Mouse (Mus musculus) hindbrain, embryonic 15.5 days (tissue): ENCODE data around the gene Hivep3. TPM values are rescaled to one million over a fixed set of nuclear protein-coding genes. Genes with fewer than 3 reads are reported as not detected.
A peak's percentile ranks its signal among the peaks of the same experiment; 100 is the strongest.

Experiments
- ATAC-seq: fragments of 200-750 bp; cut with Nextera tagmentation; 2 replicates; pipeline ENCODE4 v1.8.0; 2017; ENCODE audit warnings: low read depth, moderate number of reproducible peaks, moderate TSS enrichment; ENCODE audit not compliant: low FRiP score
- H3K27ac ChIP-seq: fragments of 300-500 bp; sonication (generic); replicated peaks from 2 replicates; pipeline ENCODE4 v1.5.1; 2015; ENCODE audit warnings: mild to moderate bottlenecking, inconsistent platforms
- H3K27me3 ChIP-seq: fragments of 300-500 bp; sonication (generic); 2 replicates; pipeline ENCODE4 v1.6.1; 2015; ENCODE audit warnings: control low read depth, inconsistent platforms
- H3K36me3 ChIP-seq: fragments of 300-500 bp; sonication (generic); 2 replicates; pipeline ENCODE4 v1.6.1; 2015; ENCODE audit warnings: control low read depth, inconsistent platforms
- H3K4me1 ChIP-seq: fragments of 300-500 bp; sonication (generic); replicated peaks from 2 replicates; pipeline ENCODE4 v1.6.1; 2015; ENCODE audit warnings: control low read depth, inconsistent platforms
- H3K4me2 ChIP-seq: fragments of 300-500 bp; sonication (generic); 2 replicates; pipeline ENCODE4 v1.6.1; 2015; ENCODE audit warnings: moderate library complexity, mild to moderate bottlenecking, inconsistent platforms
- H3K4me3 ChIP-seq: fragments of 300-500 bp; sonication (generic); 2 replicates; pipeline ENCODE4 v1.5.1; 2015; ENCODE audit warnings: mild to moderate bottlenecking, inconsistent platforms
- H3K9ac ChIP-seq: fragments of 300-500 bp; sonication (generic); 2 replicates; pipeline ENCODE4 v1.6.1; 2015; ENCODE audit warnings: inconsistent platforms
- H3K9me3 ChIP-seq: fragments of 300-500 bp; sonication (generic); 2 replicates; pipeline ENCODE4 v1.6.1; 2016; ENCODE audit warnings: control low read depth, inconsistent platforms
- whole genome bisulfite sequencing: fragments of 180-500 bp; shearing (Covaris S2); methylation state at CpG from one replicate; pipeline ENCODE4 v1.1.7; 2015; 5-methylcytosine and 5-hydroxymethylcytosine counted together
- polyA plus RNA-seq: library from polyadenylated mRNA; unstranded; fragments of >200 nt; fragmentation: Nextera tagmentation; extraction: Ambion mirVana; gene quantifications from 2 replicates; pipeline ENCODE4 v1.2.1, GENCODE M21; 2015

Hivep3 gene
- polyA plus RNA-seq, 1 experiment from 2014 or later: 16.5 TPM

DNA sequence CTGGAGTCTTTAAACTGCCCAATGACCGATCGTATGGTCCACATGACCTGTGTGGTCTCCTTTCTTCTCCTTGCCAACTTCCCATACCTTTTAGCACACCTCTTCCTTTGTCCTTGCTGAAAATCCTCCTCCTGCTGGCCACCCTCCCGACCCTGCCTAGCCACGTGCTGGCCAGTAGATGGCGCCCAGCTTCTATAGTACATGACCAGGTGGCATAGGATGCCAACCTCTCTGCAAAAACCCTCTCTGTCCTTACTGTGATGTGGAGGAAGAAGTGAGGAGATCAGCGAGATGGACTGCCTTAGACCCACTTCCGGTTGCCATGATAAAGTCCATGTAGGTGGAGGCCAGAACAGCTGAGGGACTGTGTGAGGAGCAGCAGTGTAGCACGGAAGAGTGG, 386.7 kb downstream of the Hivep3 start:
- 37% methylated on average over 8 of the region's 8 CpGs for WGBS
- H3K4me1 ChIP-seq: no peaks in the 10 kb centered on the region
- no peak overlapping the region for H3K4me2 ChIP-seq
- no peak overlapping the region for H3K27ac ChIP-seq
- no peaks in the 10 kb centered on the region for H3K27me3 ChIP-seq
- peak; percentile 58; the same call in 1 of the 2 replicates for ATAC-seq
- H3K36me3 ChIP-seq: no peaks in the 10 kb centered on the region
- no peaks in the 10 kb centered on the region for H3K9me3 ChIP-seq
- no peak overlapping the region for H3K4me3 ChIP-seq
- no peak overlapping the region for H3K9ac ChIP-seq

DNA sequence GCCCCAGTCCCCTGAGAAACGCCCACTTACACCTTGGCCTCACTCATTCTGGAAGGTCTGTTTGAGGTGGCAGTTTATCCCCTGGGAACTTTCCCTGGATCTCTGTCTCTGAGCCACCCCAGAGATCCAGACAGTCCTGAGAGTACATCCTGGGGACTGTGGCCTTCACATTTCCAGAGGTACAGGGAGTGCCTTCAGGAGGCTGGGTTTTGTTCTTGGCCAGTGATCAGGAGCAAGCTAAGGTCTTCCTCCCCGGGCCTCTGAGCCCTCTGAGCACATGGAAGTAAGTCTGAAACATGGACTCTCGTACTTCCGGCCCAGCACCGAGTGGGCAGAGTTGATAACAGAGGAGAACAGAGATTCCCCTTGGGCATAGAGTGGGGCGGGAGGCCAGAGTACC, 391.1 kb downstream of the Hivep3 start:
- 86% methylated on average over 6 of the region's 6 CpGs for WGBS
- no peak overlapping the region for H3K4me2 ChIP-seq
- ATAC-seq: no peak
- no peaks in the 10 kb centered on the region for H3K9me3 ChIP-seq
- no peak overlapping the region for H3K27ac ChIP-seq
- no peaks in the 10 kb centered on the region for H3K27me3 ChIP-seq
- H3K9ac ChIP-seq: no peak overlapping the region
- no peaks in the 10 kb centered on the region for H3K36me3 ChIP-seq
- H3K4me3 ChIP-seq: no peak overlapping the region
- no peaks in the 10 kb centered on the region for H3K4me1 ChIP-seq

DNA sequence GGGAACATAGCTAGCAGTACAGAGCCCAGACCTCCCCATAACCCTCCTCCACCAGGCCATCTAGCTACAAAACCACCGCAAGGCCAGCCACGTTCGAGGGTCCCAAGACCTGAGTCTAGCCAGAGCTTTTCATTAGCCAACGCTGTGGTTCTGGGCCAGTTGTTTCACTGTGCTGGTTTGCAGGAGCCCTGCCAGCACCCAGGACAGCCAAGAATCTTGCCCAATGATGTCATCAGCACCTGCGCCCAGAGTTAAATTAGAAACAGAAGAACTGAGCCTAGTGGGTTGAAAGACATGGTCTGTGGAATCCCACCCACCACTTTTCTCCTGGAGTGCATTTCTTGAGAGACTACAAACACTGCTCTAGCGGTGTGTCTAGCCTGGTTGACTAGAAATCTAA, 392.5 kb downstream of the Hivep3 start:
- Histone ChIP-seq H3K4me1 (no peaks in the 10 kb centered on the region), H3K27me3 (no peaks in the 10 kb centered on the region), H3K9ac (no peak overlapping the region), H3K4me2 (no peak overlapping the region), H3K4me3 (no peak overlapping the region), H3K9me3 (no peaks in the 10 kb centered on the region), H3K27ac (no peak overlapping the region), H3K36me3 (no peaks in the 10 kb centered on the region)
- 88% methylated on average over 6 of the region's 6 CpGs for WGBS
- ATAC-seq: no peak

DNA sequence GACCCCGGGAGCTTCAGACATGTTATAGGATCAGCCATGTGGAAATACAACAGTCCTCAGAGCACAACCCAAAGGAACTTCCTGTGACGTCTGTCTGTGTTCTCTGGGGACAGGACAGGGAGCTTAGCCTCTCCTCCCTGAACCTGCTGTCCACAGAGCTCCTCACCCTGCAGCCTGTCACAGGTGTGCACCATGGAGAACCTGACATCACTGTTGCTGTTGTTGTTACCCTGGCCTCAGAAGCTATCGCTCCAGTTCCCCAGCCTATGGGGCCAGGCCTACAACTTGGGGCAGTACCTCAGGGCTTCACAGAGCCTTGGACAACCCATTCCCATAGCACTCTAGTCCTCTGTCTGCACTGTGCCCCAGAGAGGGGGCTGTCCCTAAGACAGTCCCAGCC, 393.7 kb downstream of the Hivep3 start:
- Histone ChIP-seq H3K36me3 (no peaks in the 10 kb centered on the region), H3K9ac (no peak overlapping the region), H3K27me3 (no peaks in the 10 kb centered on the region), H3K4me3 (no peak overlapping the region), H3K27ac (no peak overlapping the region), H3K4me2 (no peak overlapping the region), H3K4me1 (no peaks in the 10 kb centered on the region), H3K9me3 (no peaks in the 10 kb centered on the region)
- WGBS: 82% methylated on average over 3 of the region's 3 CpGs
- ATAC-seq: no peak

DNA sequence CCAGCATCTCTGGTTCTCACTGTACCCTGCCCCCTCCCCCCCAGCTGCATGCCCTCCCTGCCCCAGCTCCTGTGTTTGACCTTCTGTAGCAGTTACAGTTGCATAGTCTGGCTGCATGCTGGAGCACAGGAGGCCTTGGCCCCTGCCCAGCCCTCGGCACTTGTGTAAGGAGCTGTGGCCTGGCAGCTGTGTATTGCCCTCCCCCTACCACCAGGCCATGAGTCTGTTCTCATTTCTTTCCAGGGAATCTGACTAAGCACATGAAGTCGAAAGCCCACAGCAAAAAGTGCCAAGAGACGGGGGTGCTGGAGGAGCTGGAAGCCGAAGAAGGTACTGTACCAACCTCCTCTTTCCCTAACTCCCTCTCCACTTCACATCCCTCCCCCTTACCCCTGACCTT, 394.4 kb downstream of the Hivep3 start:
- H3K9me3 ChIP-seq: no peaks in the 10 kb centered on the region
- no peak overlapping the region for H3K9ac ChIP-seq
- no peak overlapping the region for H3K4me3 ChIP-seq
- no peaks in the 10 kb centered on the region for H3K36me3 ChIP-seq
- H3K27ac ChIP-seq: no peak overlapping the region
- WGBS: 69% methylated on average over 4 of the region's 4 CpGs
- H3K27me3 ChIP-seq: no peaks in the 10 kb centered on the region
- no peaks in the 10 kb centered on the region for H3K4me1 ChIP-seq
- no peak overlapping the region for H3K4me2 ChIP-seq
- ATAC-seq: no peak

DNA sequence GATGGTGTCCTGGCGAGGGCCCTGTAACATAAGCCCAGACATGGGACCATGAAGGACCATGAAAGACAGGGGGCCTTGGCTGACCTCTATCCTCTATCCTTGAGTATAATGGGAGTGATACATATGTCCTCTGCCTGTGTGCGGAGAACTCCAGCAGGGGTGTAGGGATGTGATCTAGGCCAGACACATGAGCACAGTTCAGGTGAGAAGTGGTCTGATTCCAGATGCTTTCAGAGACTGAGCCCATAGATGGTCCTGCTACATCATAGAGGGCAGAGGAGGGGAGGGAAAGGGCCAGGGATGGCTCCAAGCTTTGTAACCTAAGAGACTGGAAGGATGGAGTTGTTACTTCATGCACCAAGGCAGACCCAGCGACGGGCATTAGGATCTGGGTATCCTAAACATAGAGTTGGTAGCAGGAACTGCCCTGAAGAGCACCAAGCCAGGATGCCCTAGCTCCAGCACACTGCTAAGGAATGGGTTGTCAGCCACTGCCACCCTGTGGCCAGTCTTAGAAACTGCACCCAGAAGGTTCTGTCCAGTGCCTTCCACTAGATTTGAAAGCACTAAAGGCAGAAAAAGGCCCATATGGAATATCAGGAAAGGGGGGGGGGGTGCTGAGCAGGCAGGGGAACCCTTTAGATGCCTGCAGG, 395.8 kb downstream of the Hivep3 start:
- H3K9ac ChIP-seq: no peak overlapping the region
- no peak overlapping the region for H3K4me2 ChIP-seq

DNA sequence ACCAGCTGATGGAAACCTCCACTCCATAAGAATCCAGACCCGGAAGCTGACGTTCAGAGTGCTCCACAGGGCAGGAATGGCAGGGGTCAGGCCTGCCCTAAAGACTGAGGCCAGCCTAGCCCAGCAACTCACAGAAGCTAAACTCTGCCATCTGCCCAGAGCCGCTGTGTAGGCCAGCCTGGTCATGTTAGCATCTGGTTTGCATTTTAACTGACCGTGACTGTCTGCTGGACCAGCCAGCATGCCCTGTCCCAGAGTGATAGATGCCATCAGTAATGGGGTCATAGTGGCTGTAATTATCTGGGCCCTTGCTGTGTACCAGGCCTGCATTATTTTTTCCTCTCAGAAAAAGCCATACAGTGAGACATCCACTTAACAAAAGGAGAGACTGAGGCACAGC, 397.3 kb downstream of the Hivep3 start:
- Histone ChIP-seq H3K27ac (no peak overlapping the region), H3K4me3 (no peak overlapping the region), H3K27me3 (no peaks in the 10 kb centered on the region), H3K9ac (no peak overlapping the region), H3K36me3 (no peaks in the 10 kb centered on the region), H3K4me1 (no peaks in the 10 kb centered on the region), H3K4me2 (no peak overlapping the region), H3K9me3 (no peaks in the 10 kb centered on the region)
- ATAC-seq: no peak
- 59% methylated on average over 4 of the region's 4 CpGs for WGBS

More for the DNA sequence above, 395.8 kb downstream of the Hivep3 start:
- ATAC-seq: peak; percentile 60; the same call in 1 of the 2 replicates
- no peaks in the 10 kb centered on the region for H3K9me3 ChIP-seq
- no peak overlapping the region for H3K4me3 ChIP-seq
- no peaks in the 10 kb centered on the region for H3K27me3 ChIP-seq
- no peak overlapping the region for H3K27ac ChIP-seq
- no peaks in the 10 kb centered on the region for H3K36me3 ChIP-seq
- WGBS: 45% methylated on average over 4 of the region's 4 CpGs
- no peaks in the 10 kb centered on the region for H3K4me1 ChIP-seq

DNA sequence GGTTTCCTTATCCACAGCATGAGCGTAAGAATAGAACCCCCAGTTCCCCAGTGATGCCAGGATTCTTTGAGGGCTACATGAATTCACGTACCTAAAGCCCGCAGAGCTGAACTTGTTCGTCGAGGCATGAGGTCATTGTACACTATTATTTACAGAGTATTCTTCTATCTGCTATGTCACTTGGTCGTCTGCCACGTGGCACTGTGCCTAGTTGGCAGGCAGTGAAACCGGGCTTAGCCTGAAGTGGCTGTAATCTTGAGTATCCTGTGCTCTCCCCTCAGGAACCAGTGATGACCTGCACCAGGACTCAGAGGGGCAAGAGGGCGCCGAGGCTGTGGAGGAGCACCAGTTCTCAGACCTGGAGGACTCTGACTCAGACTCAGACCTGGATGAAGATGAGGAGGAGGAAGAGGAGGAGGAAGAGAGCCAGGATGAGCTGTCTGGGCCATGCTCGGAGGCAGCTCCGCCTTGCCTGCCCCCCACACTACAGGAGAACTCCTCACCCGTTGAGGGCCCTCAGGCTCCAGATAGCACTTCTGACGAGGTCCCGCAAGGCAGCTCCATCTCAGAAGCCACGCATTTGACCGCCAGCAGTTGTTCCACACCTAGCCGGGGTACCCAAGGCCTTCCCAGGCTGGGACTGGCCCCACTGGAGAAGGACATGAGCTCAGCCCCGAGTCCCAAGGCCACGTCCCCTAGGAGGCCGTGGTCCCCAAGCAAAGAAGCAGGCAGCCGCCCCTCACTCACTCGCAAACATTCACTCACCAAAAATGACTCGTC, 398.0 kb downstream of the Hivep3 start:
- 75% methylated on average over 24 of the region's 24 CpGs for WGBS

DNA sequence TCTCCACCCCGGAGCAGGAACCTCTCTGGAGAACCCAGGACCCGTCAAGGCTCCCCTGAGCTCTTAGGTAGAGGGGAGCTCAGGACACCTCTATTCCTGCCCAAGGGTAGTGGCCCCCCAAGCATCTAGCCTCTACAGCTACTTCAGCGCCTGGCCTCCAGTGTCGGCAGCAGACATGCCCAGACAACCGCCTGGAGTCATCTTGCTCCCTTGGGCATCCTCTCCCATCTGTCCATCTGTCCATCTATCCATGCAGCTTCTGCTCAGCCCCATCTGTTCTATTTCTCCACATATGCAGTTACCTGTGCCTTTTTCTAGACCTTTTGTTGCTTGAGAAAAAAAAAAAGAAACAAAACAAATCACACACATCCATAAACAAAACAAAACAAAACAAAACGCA, 400.6 kb downstream of the Hivep3 start:
- 62% methylated on average over 6 of the region's 6 CpGs for WGBS
- no peaks in the 10 kb centered on the region for H3K4me1 ChIP-seq
- no peaks in the 10 kb centered on the region for H3K36me3 ChIP-seq
- H3K27ac ChIP-seq: no peak overlapping the region
- H3K4me3 ChIP-seq: no peak overlapping the region
- H3K9me3 ChIP-seq: no peaks in the 10 kb centered on the region
- H3K4me2 ChIP-seq: no peak overlapping the region
- ATAC-seq: no peak
- no peak overlapping the region for H3K9ac ChIP-seq
- H3K27me3 ChIP-seq: no peaks in the 10 kb centered on the region

More for the DNA sequence above, 398.0 kb downstream of the Hivep3 start:
- 0 out of 2 replicates have a peak, but pooled peaks have one; percentile 29 for ATAC-seq
- Histone ChIP-seq H3K36me3 (no peaks in the 10 kb centered on the region), H3K9me3 (no peaks in the 10 kb centered on the region), H3K27me3 (no peaks in the 10 kb centered on the region), H3K4me3 (no peak overlapping the region), H3K4me2 (no peak overlapping the region), H3K9ac (no peak overlapping the region), H3K27ac (no peak overlapping the region), H3K4me1 (no peaks in the 10 kb centered on the region)

DNA sequence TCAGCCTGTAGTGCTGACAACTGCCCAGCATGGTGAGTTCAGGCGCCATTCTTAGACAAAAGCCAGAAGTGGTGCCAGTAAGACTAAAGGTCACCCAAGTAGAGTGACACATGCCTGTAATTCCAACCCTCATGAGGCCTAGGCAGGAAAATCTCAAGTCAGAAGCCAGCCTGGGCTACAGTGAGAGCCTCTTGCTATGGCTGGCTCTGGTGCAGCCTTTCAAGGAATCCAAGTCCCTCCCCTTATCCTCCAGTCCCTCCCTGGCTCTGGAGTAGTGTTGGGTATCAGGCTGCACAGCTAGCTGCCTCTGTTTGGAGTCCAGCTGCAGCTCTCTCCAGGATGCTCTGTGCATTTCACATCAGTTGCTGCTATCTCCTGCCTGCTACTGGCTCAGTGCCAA, 408.2 kb downstream of the Hivep3 start:
- 82% methylated on average over 1 of the region's 1 CpGs for WGBS
- H3K9ac ChIP-seq: no peak overlapping the region
- ATAC-seq: no peak
- H3K27ac ChIP-seq: no peak overlapping the region
- no peak overlapping the region for H3K4me2 ChIP-seq
- no peaks in the 10 kb centered on the region for H3K36me3 ChIP-seq
- H3K4me1 ChIP-seq: no peaks in the 10 kb centered on the region
- no peaks in the 10 kb centered on the region for H3K9me3 ChIP-seq
- H3K4me3 ChIP-seq: no peak overlapping the region
- no peaks in the 10 kb centered on the region for H3K27me3 ChIP-seq

DNA sequence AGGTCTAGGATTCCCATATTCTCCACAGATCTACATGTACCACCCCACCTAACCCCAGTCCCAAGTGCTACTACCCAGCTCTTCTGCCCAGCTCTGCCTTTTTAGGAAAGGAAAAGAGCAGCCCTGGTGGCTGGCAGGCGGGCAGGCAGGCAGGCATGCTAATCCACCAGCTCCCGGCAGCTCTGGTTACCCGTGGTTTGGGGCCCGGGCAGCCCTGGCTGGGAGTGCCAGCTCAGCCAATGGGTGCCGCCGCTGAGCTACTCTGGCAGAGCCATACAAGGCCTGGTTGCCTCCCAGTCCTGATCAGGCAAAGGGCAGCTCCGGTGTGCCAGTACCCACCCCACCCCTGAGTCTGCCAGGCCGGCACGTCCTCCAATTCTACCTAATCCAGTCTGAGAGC, 409.3 kb downstream of the Hivep3 start:
- no peak overlapping the region for H3K4me3 ChIP-seq
- 80% methylated on average over 9 of the region's 9 CpGs for WGBS
- no peaks in the 10 kb centered on the region for H3K9me3 ChIP-seq
- H3K4me2 ChIP-seq: no peak overlapping the region
- no peaks in the 10 kb centered on the region for H3K4me1 ChIP-seq
- no peaks in the 10 kb centered on the region for H3K36me3 ChIP-seq
- H3K27ac ChIP-seq: no peak overlapping the region
- H3K9ac ChIP-seq: no peak overlapping the region
- no peak for ATAC-seq
- no peaks in the 10 kb centered on the region for H3K27me3 ChIP-seq

DNA sequence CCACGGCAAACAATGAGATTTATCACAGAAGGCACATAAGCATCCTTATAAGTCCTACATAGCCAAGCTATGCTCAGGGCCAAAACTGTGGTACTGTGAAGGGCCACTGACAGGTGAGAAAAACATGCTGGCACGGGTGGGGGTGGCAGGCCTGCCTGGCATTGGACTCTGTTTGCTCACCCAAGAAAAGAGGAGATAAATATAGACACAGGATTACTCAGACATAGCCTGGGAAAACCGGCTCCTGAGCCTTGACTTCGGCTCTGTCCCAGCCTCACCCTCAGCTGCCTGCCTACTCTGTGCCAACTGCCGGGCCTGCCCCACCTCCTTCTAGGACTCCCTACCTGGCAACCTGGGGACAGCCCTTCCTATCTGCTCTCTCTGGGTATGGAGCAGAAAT, 410.8 kb downstream of the Hivep3 start:
- no peak for ATAC-seq
- H3K9me3 ChIP-seq: no peaks in the 10 kb centered on the region
- H3K9ac ChIP-seq: no peak overlapping the region
- no peaks in the 10 kb centered on the region for H3K27me3 ChIP-seq
- no peak overlapping the region for H3K4me3 ChIP-seq
- WGBS: 88% methylated on average over 5 of the region's 5 CpGs
- peaks cover 10% of the 10 kb centered on the region for H3K4me1 ChIP-seq
- no peak overlapping the region for H3K4me2 ChIP-seq
- no peak overlapping the region for H3K27ac ChIP-seq
- H3K36me3 ChIP-seq: no peaks in the 10 kb centered on the region
